Comparison of ENCODE assay signal across 9 mouse cellular contexts in the genomic region with DNA sequence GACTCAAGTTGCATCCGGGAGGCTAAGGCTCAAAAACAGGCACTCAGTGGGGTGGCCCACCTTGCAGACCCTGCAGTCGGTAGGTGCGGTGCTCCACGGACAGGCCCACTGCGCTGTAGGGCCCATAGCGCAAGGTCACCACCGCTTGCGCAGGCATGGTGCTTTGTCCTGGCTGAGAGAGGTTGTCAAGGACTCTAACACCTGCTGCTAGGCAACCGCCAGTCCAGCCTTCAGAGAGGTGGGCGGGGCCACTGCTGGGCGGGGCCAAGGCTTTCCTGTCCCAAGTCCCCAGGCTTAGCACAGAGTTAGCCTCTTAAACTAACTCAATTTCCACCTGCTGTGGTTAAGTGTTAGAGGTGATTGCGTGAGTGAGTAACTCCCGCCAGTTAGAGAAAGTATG. TPM values are rescaled to one million over a fixed set of nuclear protein-coding genes. Genes with fewer than 3 reads are reported as not detected.
DNase-seq lines count a peak whose midpoint lies in the region; ATAC-seq and TF ChIP-seq lines count a peak whose summit lies in the region.
"Had no signal": no experiment of that assay in that cellular context is flagged by ENCODE, and none has a peak within 500 bp of the region (broad histone marks: within the 10 kb centered on the region; RNA-seq: fewer than 3 reads in every experiment).

A gene (minus strand): TSS at position 196 of the 400 bp plus-strand sequence.

- H3K4me3 ChIP-seq in lung, embryonic 14.5 days (ENCODE audit: low read depth, low read length), result no peak within 1 kb of the TSS
- H3K4me3 ChIP-seq: myocyte had no signal

- 4% methylated on average over 13 of the region's 13 CpGs for WGBS in lung, embryonic 14.5 days

- H3K9me3 ChIP-seq in lung, embryonic 14.5 days (ENCODE audit: low read depth, low read length), result no peaks in the 10 kb centered on the region

- H3K27me3 ChIP-seq in lung, embryonic 14.5 days (ENCODE audit: insufficient read depth, low read length), result no peaks in the 10 kb centered on the region

- peak; percentile 74 for ATAC-seq in lung, embryonic 14.5 days (ENCODE audit: insufficient read depth)

- no peak for TF ChIP-seq CTCF in lung, embryonic 14.5 days (IDR thresholded peaks at IDR 0.05; ENCODE audit: low read depth)

- no peaks in the 10 kb centered on the region for H3K4me1 ChIP-seq in lung, embryonic 14.5 days (ENCODE audit: insufficient read depth)

- no peak within 1 kb of the TSS for H3K9ac ChIP-seq in lung, embryonic 14.5 days

- peak; percentile 5 for DNase-seq in urinary bladder, postnatal 14 days (ENCODE audit: low spot score)
- no peak for DNase-seq in urinary bladder, postnatal 25 days (ENCODE audit: low spot score)
- DNase-seq in heart, adult 18-20 months, result peak; percentile 50 to 53
- DNase-seq in kidney, adult 11 months, result peak; percentile 63
- peak; percentile 79 for DNase-seq in lung, embryonic 14.5 days
- DNase-seq in retina, adult 2 months (ENCODE audit: low read depth, low spot score), result peak; percentile 77
- no peak for DNase-seq in frontal cortex, postnatal 10 days (ENCODE audit: low spot score in 2 of 2)
- DNase-seq in spleen, postnatal 14 days (ENCODE audit: low spot score in 2 of 2), result no peak

- no peak within 1 kb of the TSS for H3K4me2 ChIP-seq in lung, embryonic 14.5 days

- no peak within 1 kb of the TSS for H3K27ac ChIP-seq in lung, embryonic 14.5 days (ENCODE audit: low read depth)

- no peaks in the 10 kb centered on the region for H3K36me3 ChIP-seq in lung, embryonic 14.5 days (ENCODE audit: insufficient read depth)

RNA-seq across cellular contexts. Expression of the gene that starts here (rescaled TPM):
- not detected for total RNA-seq in heart, adult 18-20 months (2021)
- polyA plus RNA-seq in lung, embryonic 14.5 days (2014; fragmentation: Nextera tagmentation; extraction: Ambion mirVana), result not detected in 2 replicates
- polyA plus RNA-seq: myocyte had no signal

Comparison
In these comparisons a context has a peak if more than half of its experiments do, and no peak if none do; other contexts are left out.
1. DNase-seq: peak in urinary bladder, postnatal 14 days (single experiment), kidney, adult 11 months (single experiment) and retina, adult 2 months (single experiment); none in urinary bladder, postnatal 25 days (single experiment), frontal cortex, postnatal 10 days (0 of 2) and spleen, postnatal 14 days (0 of 2).
2. Peak in DNase-seq in heart, adult 18-20 months; RNA of the gene not detected or under 1 TPM.
3. Peak in DNase-seq and ATAC-seq in lung, embryonic 14.5 days; RNA of the gene not detected or under 1 TPM.